Mouse (Mus musculus) midbrain, embryonic 12.5 days (tissue): ENCODE results near the gene Sall2. TPM values are rescaled to one million over a fixed set of nuclear protein-coding genes. Genes with fewer than 3 reads are reported as not detected.

Experiments used
- ATAC-seq: fragments of 200-750 bp; cut with Nextera tagmentation; 2 replicates; pipeline ENCODE4 v1.8.0; 2017; ENCODE audit warnings: low read depth, moderate TSS enrichment, moderate library complexity; ENCODE audit not compliant: low FRiP score
- H3K27ac ChIP-seq: fragments of 300-500 bp; sonication (generic); replicated peaks from 2 replicates; pipeline ENCODE4 v1.5.1; 2016; ENCODE audit warnings: mild to moderate bottlenecking
- H3K27me3 ChIP-seq: fragments of 300-500 bp; sonication (generic); 2 replicates; pipeline ENCODE4 v1.6.1; 2016; ENCODE audit warnings: mild to moderate bottlenecking
- H3K36me3 ChIP-seq: fragments of 300-500 bp; sonication (generic); 2 replicates; pipeline ENCODE4 v1.6.1; 2016
- H3K4me1 ChIP-seq: fragments of 300-500 bp; sonication (generic); 2 replicates; pipeline ENCODE4 v1.6.1; 2016
- H3K4me2 ChIP-seq: fragments of 300-500 bp; sonication (generic); replicated peaks from 2 replicates; pipeline ENCODE4 v1.6.1; 2016; ENCODE audit warnings: mild to moderate bottlenecking, moderate library complexity
- H3K4me3 ChIP-seq: fragments of 300-500 bp; sonication (generic); 2 replicates; pipeline ENCODE4 v1.5.1; 2016; ENCODE audit warnings: mild to moderate bottlenecking
- H3K9ac ChIP-seq: fragments of 300-500 bp; sonication (generic); replicated peaks from 2 replicates; pipeline ENCODE4 v1.6.1; 2016; ENCODE audit warnings: mild to moderate bottlenecking, moderate library complexity
- H3K9me3 ChIP-seq: fragments of 300-500 bp; sonication (generic); 2 replicates; pipeline ENCODE4 v1.6.1; 2016; ENCODE audit warnings: mild to moderate bottlenecking
- WGBS: fragments of 180-500 bp; shearing (Covaris S2); methylation state at CpG from one replicate; pipeline ENCODE4 v1.1.7; 2016; 5-methylcytosine and 5-hydroxymethylcytosine counted together
- polyA plus RNA-seq: library from polyadenylated mRNA; unstranded; fragments of >200 nt; fragmentation: Nextera tagmentation; extraction: Ambion mirVana; gene quantifications from 2 replicates; pipeline ENCODE4 v1.2.1, GENCODE M21; 2016

Gene Sall2
- 70.3 and 77.6 TPM in 2 replicates for polyA plus RNA-seq

DNA sequence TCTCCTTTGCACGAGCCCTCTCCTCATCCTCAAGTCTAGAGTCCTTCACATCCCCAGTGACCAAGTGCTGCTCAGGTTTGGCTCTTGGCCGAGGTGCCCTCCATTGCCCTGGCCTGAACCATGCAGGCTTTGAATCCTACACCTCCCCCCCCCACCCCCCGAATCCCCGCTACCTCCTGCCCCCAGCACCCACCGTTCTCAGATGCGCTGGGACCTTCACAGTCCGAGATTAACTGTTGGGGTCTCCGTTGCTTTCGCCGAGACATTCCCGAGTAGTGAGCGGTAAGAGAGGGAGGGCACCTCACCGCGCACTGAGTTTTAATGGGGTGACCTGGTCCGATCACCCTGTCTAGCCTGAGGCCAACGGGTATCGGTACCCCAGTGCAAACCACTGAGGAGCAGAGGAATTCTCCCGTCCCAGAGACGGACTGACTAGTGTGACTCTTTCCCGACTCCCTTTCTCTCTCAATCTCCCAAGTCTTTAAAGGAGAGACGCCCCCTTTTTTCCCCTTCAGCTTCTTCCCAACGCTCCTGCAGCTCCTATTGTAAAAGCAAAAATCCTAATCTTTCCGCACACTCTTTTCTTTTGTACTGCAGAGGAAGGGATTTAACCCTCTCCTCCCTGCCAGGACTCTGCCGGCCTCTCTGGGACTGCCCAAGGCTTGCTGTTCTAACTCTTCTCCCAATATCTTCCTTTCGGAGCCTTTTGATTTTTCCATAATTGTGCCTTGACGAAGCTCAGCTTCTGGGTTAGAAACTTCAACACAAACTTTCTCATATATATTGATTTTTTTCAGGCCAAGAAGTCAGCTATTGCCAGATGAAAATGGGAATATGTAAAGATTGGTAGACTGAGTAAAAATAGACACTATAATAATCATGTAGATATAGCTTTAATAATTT is at the start of gene Sall2:
Sall2 (minus strand) TSS at position 853 of the 903 bp plus-strand sequence.
- H3K4me3 ChIP-seq: peak within 1 kb of the TSS; percentile 69
- peak within 1 kb of the TSS; percentile 93 for H3K27ac ChIP-seq
- peak; percentile 62 for ATAC-seq
- peak within 1 kb of the TSS; percentile 80 for H3K9ac ChIP-seq
- no peaks in the 10 kb centered on the region for H3K9me3 ChIP-seq
- no peaks in the 10 kb centered on the region for H3K27me3 ChIP-seq
- under 1% methylated on average over 26 of the region's 26 CpGs for WGBS
- H3K4me1 ChIP-seq: peaks cover 55% of the 10 kb centered on the region
- H3K36me3 ChIP-seq: no peaks in the 10 kb centered on the region
- H3K4me2 ChIP-seq: peak within 1 kb of the TSS; percentile 79

DNA sequence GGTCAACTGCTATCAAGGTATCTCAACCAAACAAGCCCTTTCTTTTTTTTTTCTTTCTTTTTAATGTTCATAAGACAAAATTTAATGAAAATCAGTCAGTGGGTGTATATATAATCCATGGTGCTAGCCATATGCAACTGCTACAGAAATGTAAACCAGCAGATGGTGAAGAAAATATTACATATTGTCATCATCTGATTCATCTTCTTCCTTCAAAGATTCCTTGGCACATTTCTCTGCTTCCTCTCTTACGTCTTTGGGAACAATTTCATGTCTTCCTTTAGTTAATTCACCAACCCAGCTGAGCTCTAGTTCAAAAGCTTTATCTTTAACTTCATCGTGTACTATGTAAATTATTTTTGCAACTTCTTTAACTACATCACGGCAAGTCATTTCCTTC is 40.2 kb upstream of the Sall2 start:
- 93% methylated on average over 3 of the region's 3 CpGs for WGBS
- no peak overlapping the region for H3K9ac ChIP-seq
- no peak overlapping the region for H3K4me3 ChIP-seq
- H3K4me1 ChIP-seq: no peaks in the 10 kb centered on the region
- no peak for ATAC-seq
- H3K36me3 ChIP-seq: no peaks in the 10 kb centered on the region
- H3K27me3 ChIP-seq: no peaks in the 10 kb centered on the region
- H3K27ac ChIP-seq: no peak overlapping the region
- no peaks in the 10 kb centered on the region for H3K9me3 ChIP-seq
- no peak overlapping the region for H3K4me2 ChIP-seq

DNA sequence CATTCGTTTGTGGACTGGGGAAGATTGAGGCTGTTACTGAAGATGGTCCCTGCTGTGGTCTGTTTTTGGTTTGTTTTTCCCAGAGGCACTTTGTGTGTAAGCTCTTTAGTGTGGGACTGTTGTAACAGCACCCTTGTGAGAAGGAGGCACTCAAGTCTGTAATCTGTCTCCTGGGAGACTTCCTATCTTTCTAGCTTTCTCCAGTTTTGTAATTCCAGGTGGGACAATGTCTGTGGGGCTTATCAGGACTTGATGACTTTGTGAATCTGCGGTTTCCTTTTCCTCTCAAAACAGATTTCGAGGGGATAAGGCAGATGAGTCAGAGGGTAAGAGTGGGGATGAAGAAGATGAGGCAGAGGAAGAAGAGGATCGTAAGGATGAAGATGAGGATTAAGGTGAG is 27.7 kb upstream of the Sall2 start, which contains the start of gene Olfr1513:
Olfr1513 (minus strand) TSS at position 101 of the 400 bp plus-strand sequence.
- H3K4me1 ChIP-seq: no peaks in the 10 kb centered on the region
- WGBS: 87% methylated on average over 4 of the region's 4 CpGs
- H3K36me3 ChIP-seq: no peaks in the 10 kb centered on the region
- H3K27ac ChIP-seq: no peak within 1 kb of the TSS
- ATAC-seq: no peak
- H3K9me3 ChIP-seq: no peaks in the 10 kb centered on the region
- H3K4me2 ChIP-seq: no peak within 1 kb of the TSS
- no peak within 1 kb of the TSS for H3K4me3 ChIP-seq
- H3K27me3 ChIP-seq: no peaks in the 10 kb centered on the region
- no peak within 1 kb of the TSS for H3K9ac ChIP-seq

DNA sequence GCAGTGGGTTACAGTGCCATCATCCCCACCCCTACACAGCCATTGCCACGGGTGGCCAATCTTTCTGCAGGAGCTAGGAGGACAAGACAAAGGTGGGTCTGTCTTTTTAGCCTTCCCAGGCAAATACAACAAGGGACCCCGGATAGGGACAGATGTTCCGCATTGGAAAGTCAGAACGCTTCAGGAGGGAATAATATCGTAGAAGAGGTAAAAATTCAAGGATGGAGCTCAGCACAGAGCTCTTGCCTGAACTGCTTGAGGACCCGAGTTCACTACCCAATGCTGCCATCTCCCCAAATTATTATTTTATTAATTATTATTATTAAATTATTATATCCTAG is 10.9 kb upstream of the Sall2 start:
- no peak overlapping the region for H3K9ac ChIP-seq
- ATAC-seq: no peak
- H3K9me3 ChIP-seq: no peaks in the 10 kb centered on the region
- H3K27ac ChIP-seq: no peak overlapping the region
- H3K36me3 ChIP-seq: no peaks in the 10 kb centered on the region
- H3K4me2 ChIP-seq: peak overlapping the region; percentile 46; the same call in 1 of the 2 replicates
- H3K4me3 ChIP-seq: no peak overlapping the region
- no peaks in the 10 kb centered on the region for H3K4me1 ChIP-seq
- WGBS: 82% methylated on average over 6 of the region's 6 CpGs
- H3K27me3 ChIP-seq: no peaks in the 10 kb centered on the region

DNA sequence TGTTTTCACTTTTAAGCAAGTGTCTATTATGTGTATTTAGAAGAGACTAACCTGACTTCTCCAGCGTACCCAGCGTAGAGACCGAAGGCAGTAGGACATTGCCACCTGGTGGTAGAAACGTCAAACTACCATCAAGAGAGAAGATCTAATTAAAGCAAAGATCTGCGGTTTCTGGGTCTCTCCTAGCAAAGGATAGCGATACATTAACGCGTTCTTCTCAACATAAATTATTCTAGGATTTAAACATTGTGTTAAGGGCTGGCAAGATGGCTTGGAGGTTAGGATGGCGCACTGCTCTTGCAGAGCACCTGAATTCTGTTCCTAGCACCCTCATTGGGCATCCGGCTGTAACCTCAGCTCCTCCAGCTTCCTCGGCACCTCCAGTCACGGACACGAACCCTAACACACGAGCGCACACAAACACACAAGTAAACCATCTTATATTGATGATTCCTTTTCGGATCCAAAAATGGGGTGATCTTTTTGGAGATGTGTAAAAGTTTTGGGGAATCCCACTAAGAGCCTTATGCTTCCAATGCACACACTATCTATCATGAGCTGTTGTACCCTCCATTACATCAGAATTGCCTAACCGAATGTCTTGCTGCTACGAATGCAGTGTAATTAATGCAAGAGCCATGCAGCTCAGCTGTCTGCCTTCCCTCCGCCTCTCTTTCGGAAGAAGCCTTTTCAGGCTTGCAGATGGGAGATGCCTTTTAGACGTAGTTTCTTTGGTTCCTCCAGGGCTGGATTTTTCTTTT is 10.4 kb upstream of the Sall2 start:
- H3K27ac ChIP-seq: no peak overlapping the region
- no peaks in the 10 kb centered on the region for H3K9me3 ChIP-seq
- peak overlapping the region; percentile 46 for H3K4me2 ChIP-seq
- H3K4me1 ChIP-seq: no peaks in the 10 kb centered on the region
- H3K9ac ChIP-seq: 0 out of 2 replicates have a peak overlapping the region, but pooled peaks have one; percentile 34
- ATAC-seq: peak; percentile 57
- H3K4me3 ChIP-seq: peak overlapping the region; percentile 21; the same call in 1 of the 2 replicates
- no peaks in the 10 kb centered on the region for H3K36me3 ChIP-seq
- H3K27me3 ChIP-seq: no peaks in the 10 kb centered on the region
- WGBS: 35% methylated on average over 21 of the region's 21 CpGs

GRCm38 (mm10) chr14:52332171-52332570 is 3.6 kb upstream of the Sall2 start:
- Histone ChIP-seq H3K27me3 (no peaks in the 10 kb centered on the region), H3K36me3 (no peaks in the 10 kb centered on the region), H3K9ac (no peak overlapping the region), H3K4me3 (no peak overlapping the region), H3K27ac (peak overlapping the region; percentile 84), H3K4me1 (peaks cover 35% of the 10 kb centered on the region), H3K9me3 (no peaks in the 10 kb centered on the region), H3K4me2 (no peak overlapping the region)
- WGBS: 40% methylated on average over 1 of the region's 3 CpGs
- no peak for ATAC-seq

- no peaks in the 10 kb centered on the region for H3K27me3 ChIP-seq
- peaks cover 42% of the 10 kb centered on the region for H3K4me1 ChIP-seq
- no peak overlapping the region for H3K9ac ChIP-seq
- no peaks in the 10 kb centered on the region for H3K9me3 ChIP-seq
- ATAC-seq: no peak
- H3K27ac ChIP-seq: peak overlapping the region; percentile 84
- 6% methylated on average over 4 of the region's 4 CpGs for WGBS
- peak overlapping the region; percentile 31 for H3K4me2 ChIP-seq
- H3K4me3 ChIP-seq: no peak overlapping the region
- H3K36me3 ChIP-seq: no peaks in the 10 kb centered on the region
These were observed 2.6 kb upstream of the Sall2 start for GRCm38 (mm10) chr14:52331069-52331750.

DNA sequence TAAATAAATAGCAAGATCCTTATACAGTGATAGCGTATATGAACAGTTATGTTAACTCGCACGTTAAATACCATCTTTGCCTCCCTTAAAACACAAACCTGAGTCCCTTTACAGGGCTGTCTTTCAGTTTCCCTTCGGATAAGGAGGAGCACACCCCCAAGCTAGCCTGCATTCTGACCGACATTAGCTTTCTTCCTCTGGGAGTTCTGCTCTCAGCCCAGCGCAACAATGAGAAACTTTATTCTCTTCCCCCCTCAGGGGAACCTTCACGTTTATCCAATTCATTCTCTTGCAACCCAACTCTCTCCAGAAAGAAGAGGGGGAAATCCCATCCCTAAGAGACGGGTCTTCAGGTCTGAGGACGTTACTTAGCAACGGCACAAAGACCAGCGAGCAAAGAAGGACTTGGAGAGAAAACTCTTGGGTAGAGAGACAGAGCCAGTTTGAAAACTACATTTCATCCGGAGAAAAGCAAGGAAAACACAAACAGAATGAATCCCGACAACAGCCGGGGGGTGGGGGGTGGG is 1.1 kb downstream of the Sall2 start:
- WGBS: under 1% methylated on average over 14 of the region's 14 CpGs

DNA sequence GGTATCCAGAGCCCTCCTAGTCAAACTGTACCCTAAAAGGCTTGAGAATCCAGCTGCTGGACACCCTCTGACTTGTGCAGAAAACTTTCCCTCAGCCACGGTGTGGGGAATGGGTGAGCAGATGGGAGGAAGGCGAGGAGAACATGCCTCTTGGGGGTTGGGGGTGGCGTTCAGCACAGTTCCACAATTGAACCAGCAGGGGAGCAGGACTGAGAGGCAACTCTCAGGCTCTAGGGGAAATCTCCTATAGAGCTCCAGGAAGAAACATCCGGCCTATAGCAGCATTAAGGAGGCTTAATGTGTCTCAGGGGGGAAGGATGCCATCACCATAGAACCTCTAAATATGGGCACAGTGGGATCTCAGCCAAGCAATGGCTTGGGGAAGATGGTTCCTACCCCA is 2.7 kb downstream of the Sall2 start:
- H3K4me3 ChIP-seq: peak overlapping the region; percentile 69
- no peaks in the 10 kb centered on the region for H3K36me3 ChIP-seq
- peak overlapping the region; percentile 79 for H3K4me2 ChIP-seq
- peak overlapping the region; percentile 48 for H3K9ac ChIP-seq
- H3K4me1 ChIP-seq: peaks cover 38% of the 10 kb centered on the region
- H3K9me3 ChIP-seq: no peaks in the 10 kb centered on the region
- H3K27ac ChIP-seq: peak overlapping the region; percentile 93
- H3K27me3 ChIP-seq: no peaks in the 10 kb centered on the region
- 0 out of 2 replicates have a peak, but pooled peaks have one; percentile 16 for ATAC-seq
- 4% methylated on average over 4 of the region's 4 CpGs for WGBS

More for the DNA sequence above, 1.1 kb downstream of the Sall2 start:
- Histone ChIP-seq H3K36me3 (no peaks in the 10 kb centered on the region), H3K9me3 (no peaks in the 10 kb centered on the region), H3K4me2 (peak overlapping the region; percentile 79), H3K4me1 (peaks cover 53% of the 10 kb centered on the region), H3K4me3 (peak overlapping the region; percentile 69), H3K9ac (peak overlapping the region; percentile 80), H3K27ac (peak overlapping the region; percentile 93), H3K27me3 (no peaks in the 10 kb centered on the region)
- ATAC-seq: peak; percentile 69

DNA sequence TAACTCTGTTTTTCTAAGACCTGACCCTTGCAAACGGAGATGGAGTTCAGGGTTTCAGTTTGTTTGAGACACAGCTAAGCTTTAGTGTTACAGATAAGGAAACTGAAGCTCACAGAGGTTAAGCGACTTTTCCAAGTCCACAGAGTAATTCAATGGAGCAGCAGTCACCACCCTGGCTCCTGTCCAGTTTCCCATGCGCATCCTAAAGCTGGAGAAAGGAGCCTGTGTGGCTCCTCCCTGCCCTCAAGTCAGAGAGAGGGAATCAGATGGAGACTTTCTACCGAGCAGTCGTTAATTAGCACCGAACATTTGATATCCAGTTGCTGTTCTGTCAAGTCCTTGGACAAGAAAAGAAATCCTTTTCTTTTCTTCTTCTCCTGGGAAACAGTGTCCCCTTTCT is 9.2 kb downstream of the Sall2 start:
- Histone ChIP-seq H3K4me3 (no peak overlapping the region), H3K27me3 (no peaks in the 10 kb centered on the region), H3K9ac (no peak overlapping the region), H3K36me3 (peaks cover 16% of the 10 kb centered on the region), H3K9me3 (no peaks in the 10 kb centered on the region), H3K4me2 (no peak overlapping the region), H3K27ac (no peak overlapping the region), H3K4me1 (peaks cover 26% of the 10 kb centered on the region)
- ATAC-seq: no peak
- WGBS: 85% methylated on average over 6 of the region's 6 CpGs

DNA sequence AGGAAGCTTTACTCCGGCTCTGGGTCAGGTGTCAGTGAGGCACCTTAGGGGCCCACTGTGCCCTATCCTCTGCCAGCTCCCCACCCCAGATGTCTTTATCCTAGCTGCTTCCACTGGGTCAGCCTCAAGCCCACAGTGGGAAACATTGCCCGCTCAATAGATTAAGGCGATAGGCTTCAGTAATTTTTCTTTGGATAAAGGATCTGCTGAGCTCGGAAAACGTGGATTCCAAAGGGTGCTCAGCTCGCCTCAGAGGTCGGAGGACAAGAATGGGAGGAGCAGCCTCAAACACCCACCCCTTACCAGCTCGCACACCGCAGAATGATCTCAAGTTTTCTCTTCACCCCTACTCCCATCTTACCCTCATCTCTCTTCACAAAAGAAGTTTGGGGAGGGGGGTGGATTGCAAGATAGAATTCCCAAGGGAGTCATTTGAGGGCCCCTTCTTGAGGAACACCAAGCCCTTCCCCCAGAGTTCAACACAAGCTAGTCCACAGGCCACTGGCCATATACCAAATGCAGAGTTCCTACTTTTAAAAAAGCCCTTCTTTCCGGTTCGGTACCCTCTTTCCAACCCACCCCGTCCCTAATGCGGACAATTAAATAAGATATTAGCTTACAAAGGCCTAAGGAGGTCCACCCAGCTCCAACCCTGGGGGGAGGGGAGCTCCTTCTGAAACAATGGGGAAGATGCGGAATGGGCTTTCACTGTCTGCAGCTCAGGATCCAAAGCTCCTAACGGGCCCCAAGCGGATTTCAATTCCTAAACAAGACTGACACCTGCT is 11.9 kb downstream of the Sall2 start:
- Histone ChIP-seq H3K4me3 (peak overlapping the region; percentile 79), H3K27ac (peak overlapping the region; percentile 95), H3K36me3 (peaks cover 43% of the 10 kb centered on the region), H3K4me2 (peak overlapping the region; percentile 82), H3K9ac (peak overlapping the region; percentile 96), H3K27me3 (no peaks in the 10 kb centered on the region), H3K4me1 (peaks cover 53% of the 10 kb centered on the region), H3K9me3 (no peaks in the 10 kb centered on the region)
- WGBS: 2% methylated on average over 16 of the region's 16 CpGs
- ATAC-seq: peak; percentile 83
